Mouse (Mus musculus) layer of hippocampus, postnatal 14 days (tissue): Measurements from ENCODE around the gene Ddx47. TPM values are rescaled to one million over a fixed set of nuclear protein-coding genes. Genes with fewer than 3 reads are reported as not detected.

Experiments
- DNase-seq, 2 experiments: peaks; one replicate each; pipeline ENCODE4 v3.0.0; 2021 to 2022; ENCODE audit warnings: low spot score in 2 of 2, mixed read lengths in 1 of 2
- long read RNA-seq, 2 experiments: library from polyadenylated mRNA; stranded (forward); transcript quantifications; one replicate each; pipeline ENCODE4 v2.0.0; 2021
- total RNA-seq, 2 experiments: library from RNA; stranded (reverse); gene quantifications; 2 replicates each; pipeline ENCODE4 v1.2.3; 2021

The Ddx47 gene
- 10 to 100 TPM; 54.4 to 55.3 TPM for total RNA-seq
- long read RNA-seq, experiment 1, transcript Ddx47-201 (12 exons, 1,764 nt): major isoform, 23 of 30 reads
- long read RNA-seq, experiment 1, partial matches to known transcripts: 1 of 30 reads
- long read RNA-seq, experiment 1, other reads (novel, unspliced or antisense): 6 of 30 reads
- long read RNA-seq, experiment 2, transcript Ddx47-201 (12 exons, 1,764 nt): major isoform, 38 of 48 reads
- long read RNA-seq, experiment 2, partial matches to known transcripts: 3 of 48 reads
- long read RNA-seq, experiment 2, other reads (novel, unspliced or antisense): 7 of 48 reads

- DNase-seq: peak; percentile 94 to 97
Observed at GRCm38 (mm10) chr6:135011048-135011733, at the start of gene Ddx47. TSS of gene Ddx47 (plus strand) at chr6:135011612.

GRCm38 (mm10) chr6:134961858-134962517 lies 49.4 kb upstream of the Ddx47 start:
- no peak for DNase-seq

- DNase-seq: no peak
Observed at GRCm38 (mm10) chr6:134962518-134962893, 48.9 kb upstream of the Ddx47 start.

GRCm38 (mm10) chr6:134963910-134964309 lies 47.5 kb upstream of the Ddx47 start:
- no peak for DNase-seq

- DNase-seq: no peak
Observed at GRCm38 (mm10) chr6:134966681-134967080, 44.7 kb upstream of the Ddx47 start.

GRCm38 (mm10) chr6:134968326-134968725 lies 43.1 kb upstream of the Ddx47 start:
- no peak for DNase-seq

- DNase-seq: no peak
Observed at GRCm38 (mm10) chr6:134969498-134969897, 41.9 kb upstream of the Ddx47 start.

- DNase-seq: no peak
Observed at GRCm38 (mm10) chr6:134972096-134972495, 39.3 kb upstream of the Ddx47 start.

GRCm38 (mm10) chr6:134976628-134977027 lies 34.8 kb upstream of the Ddx47 start:
- DNase-seq: no peak

- no peak for DNase-seq
Observed at GRCm38 (mm10) chr6:134981231-134982062, 30.0 kb upstream of the Ddx47 start, which contains the start of gene Apold1. TSS of gene Apold1 (plus strand) at chr6:134981718.

GRCm38 (mm10) chr6:134983529-134984370 lies 27.7 kb upstream of the Ddx47 start:
- DNase-seq: peak; percentile 87 to 88

GRCm38 (mm10) chr6:134984748-134985147 lies 26.7 kb upstream of the Ddx47 start:
- no peak for DNase-seq

GRCm38 (mm10) chr6:134988377-134988776 lies 23.0 kb upstream of the Ddx47 start:
- DNase-seq: no peak

GRCm38 (mm10) chr6:134990674-134991073 lies 20.7 kb upstream of the Ddx47 start:
- no peak for DNase-seq

GRCm38 (mm10) chr6:134994031-134994651 lies 17.3 kb upstream of the Ddx47 start:
- peak; percentile 26 to 56 for DNase-seq

- no peak for DNase-seq
Observed at GRCm38 (mm10) chr6:134994985-134995384, 16.4 kb upstream of the Ddx47 start.

GRCm38 (mm10) chr6:134996918-134997317 lies 14.5 kb upstream of the Ddx47 start:
- DNase-seq: no peak

- no peak for DNase-seq
Observed at GRCm38 (mm10) chr6:134998076-134998475, 13.3 kb upstream of the Ddx47 start.

GRCm38 (mm10) chr6:134998781-134999180 lies 12.6 kb upstream of the Ddx47 start:
- no peak for DNase-seq

- DNase-seq: no peak
Observed at GRCm38 (mm10) chr6:135000272-135000671, 11.1 kb upstream of the Ddx47 start.
